Mouse (Mus musculus) heart, adult 2 months (tissue): ENCODE data around the gene Gsk3b. TPM values are rescaled to one million over a fixed set of nuclear protein-coding genes. Genes with fewer than 3 reads are reported as not detected.

ENCODE experiments used
- DNase-seq, 2 experiments: peaks; one replicate each; pipeline ENCODE4 v3.0.0; 2021
- H3K27ac ChIP-seq: fragments of 200-600 bp; 2 replicates; pipeline ENCODE4 v1.8.1; 2022
- H3K27me3 ChIP-seq: fragments of 200-500 bp; 2 replicates; pipeline ENCODE4 v1.6.1; 2012; ENCODE audit warnings: mild to moderate bottlenecking, low read length, inconsistent platforms, mixed read lengths; ENCODE audit not compliant: control insufficient read depth, insufficient read depth
- H3K36me3 ChIP-seq: fragments of 200-500 bp; 2 replicates; pipeline ENCODE4 v1.6.1; 2012; ENCODE audit warnings: low read length, inconsistent platforms; ENCODE audit not compliant: control insufficient read depth, insufficient read depth
- H3K4me1 ChIP-seq: fragments of 200-500 bp; 2 replicates; pipeline ENCODE4 v1.6.1; 2011; ENCODE audit warnings: low read length; ENCODE audit not compliant: control insufficient read depth, insufficient read depth
- H3K4me3 ChIP-seq: fragments of 200-600 bp; 2 replicates; pipeline ENCODE4 v1.8.1; 2022
- H3K79me2 ChIP-seq: fragments of 200-500 bp; replicated peaks from 2 replicates; pipeline ENCODE4 v1.6.1; 2012; ENCODE audit warnings: mild to moderate bottlenecking, inconsistent platforms, low read length, moderate library complexity, mixed read lengths; ENCODE audit not compliant: control insufficient read depth, insufficient read depth
- H3K9ac ChIP-seq: fragments of 200-500 bp; 2 replicates; pipeline ENCODE4 v1.6.1; 2012; ENCODE audit warnings: low read depth, mild to moderate bottlenecking, control low read depth, inconsistent platforms, low read length, mixed read lengths
- CTCF ChIP-seq: fragments of 200-600 bp; IDR thresholded peaks from 2 replicates; pipeline ENCODE4 v1.8.1; 2022; ENCODE audit warnings: antibody characterized with exemption, mild to moderate bottlenecking, moderate library complexity
- EP300 ChIP-seq: fragments of 200-500 bp; IDR thresholded peaks from 2 replicates; pipeline ENCODE4 v1.6.1; 2011; ENCODE audit warnings: low read depth, low read length, control low read depth; ENCODE audit not compliant: insufficient read depth
- POLR2A ChIP-seq: fragments of 200-500 bp; IDR thresholded peaks from 2 replicates; pipeline ENCODE4 v1.6.1; 2011; ENCODE audit warnings: mild to moderate bottlenecking, low read depth, low read length, control low read depth; ENCODE audit not compliant: insufficient read depth
- WGBS: fragments of 180-500 bp; shearing (Covaris S2); methylation state at CpG from one replicate; pipeline ENCODE4 v1.1.7; 2018; 5-methylcytosine and 5-hydroxymethylcytosine counted together
- intact Hi-C: fragments of 180-260 bp; cut with DNase I; formaldehyde crosslinking; loops from one replicate; pipeline ENCODE4 v1.15.1; 2025
- polyA plus RNA-seq: library from polyadenylated mRNA; depleted of rRNA; stranded (reverse); fragments of >200 nt; gene quantifications from 2 replicates; pipeline ENCODE4 v1.2.3, GENCODE M21; 2012
- total RNA-seq, 2 experiments: library from RNA; stranded (reverse); gene quantifications; 2 replicates each; pipeline ENCODE4 v1.2.3; 2021

The Gsk3b gene
- total and polyA plus RNA-seq, 3 experiments: 9.9 to 58.3 (median 48.8) TPM

- H3K36me3 ChIP-seq: no peaks in the 10 kb centered on the region
- TF ChIP-seq CTCF (no peak), EP300 (no peak), POLR2A (no peak)
- DNase-seq: no peak
- intact Hi-C loops: no loop called here
- WGBS: 64% methylated on average over 7 of the region's 7 CpGs
- H3K4me3 ChIP-seq: no peak overlapping the region
- no peak overlapping the region for H3K27ac ChIP-seq
- no peaks in the 10 kb centered on the region for H3K4me1 ChIP-seq
- no peaks in the 10 kb centered on the region for H3K79me2 ChIP-seq
- no peaks in the 10 kb centered on the region for H3K27me3 ChIP-seq
- H3K9ac ChIP-seq: no peak overlapping the region
These were observed 192.2 kb downstream of the Gsk3b start for GRCm38 (mm10) chr16:38280951-38281350.

GRCm38 (mm10) chr16:38282559-38283160 lies 193.9 kb downstream of the Gsk3b start:
- no peak overlapping the region for H3K4me3 ChIP-seq
- intact Hi-C loops: no loop called here
- no peak for DNase-seq
- no peaks in the 10 kb centered on the region for H3K36me3 ChIP-seq
- H3K27me3 ChIP-seq: no peaks in the 10 kb centered on the region
- 69% methylated on average over 7 of the region's 7 CpGs for WGBS
- no peaks in the 10 kb centered on the region for H3K4me1 ChIP-seq
- H3K9ac ChIP-seq: no peak overlapping the region
- H3K27ac ChIP-seq: no peak overlapping the region
- no peaks in the 10 kb centered on the region for H3K79me2 ChIP-seq
- TF ChIP-seq POLR2A (no peak), CTCF (no peak), EP300 (no peak)

- WGBS: 61% methylated on average over 3 of the region's 3 CpGs
- H3K36me3 ChIP-seq: no peaks in the 10 kb centered on the region
- H3K27ac ChIP-seq: no peak overlapping the region
- H3K27me3 ChIP-seq: no peaks in the 10 kb centered on the region
- intact Hi-C loops: no loop called here
- TF ChIP-seq CTCF: no peak
- TF ChIP-seq EP300: no peak
- no peak for TF ChIP-seq POLR2A
- H3K4me3 ChIP-seq: no peak overlapping the region
- H3K4me1 ChIP-seq: no peaks in the 10 kb centered on the region
- DNase-seq: no peak
- no peak overlapping the region for H3K9ac ChIP-seq
- no peaks in the 10 kb centered on the region for H3K79me2 ChIP-seq
These were observed 194.5 kb downstream of the Gsk3b start for GRCm38 (mm10) chr16:38283300-38283699.

GRCm38 (mm10) chr16:38285801-38286200 lies 197.0 kb downstream of the Gsk3b start:
- intact Hi-C loops: no loop called here
- no peak for DNase-seq
- TF ChIP-seq EP300: no peak
- TF ChIP-seq POLR2A: no peak
- no peak for TF ChIP-seq CTCF
- H3K27me3 ChIP-seq: no peaks in the 10 kb centered on the region
- H3K27ac ChIP-seq: no peak overlapping the region
- H3K4me1 ChIP-seq: peaks cover 1% of the 10 kb centered on the region; the same call in 1 of the 2 replicates
- H3K4me3 ChIP-seq: no peak overlapping the region
- WGBS: 91% methylated on average over 7 of the region's 7 CpGs
- H3K36me3 ChIP-seq: no peaks in the 10 kb centered on the region
- no peak overlapping the region for H3K9ac ChIP-seq
- H3K79me2 ChIP-seq: no peaks in the 10 kb centered on the region

- H3K27ac ChIP-seq: no peak overlapping the region
- WGBS: 63% methylated on average over 4 of the region's 4 CpGs
- intact Hi-C loops: no loop called here
- DNase-seq: no peak
- H3K36me3 ChIP-seq: no peaks in the 10 kb centered on the region
- H3K9ac ChIP-seq: no peak overlapping the region
- TF ChIP-seq POLR2A (no peak), CTCF (no peak), EP300 (no peak)
- H3K4me3 ChIP-seq: no peak overlapping the region
- H3K4me1 ChIP-seq: peaks cover 1% of the 10 kb centered on the region; the same call in 1 of the 2 replicates
- no peaks in the 10 kb centered on the region for H3K79me2 ChIP-seq
- no peaks in the 10 kb centered on the region for H3K27me3 ChIP-seq
These were observed 197.7 kb downstream of the Gsk3b start for GRCm38 (mm10) chr16:38286541-38286940.

- DNase-seq: no peak
- peaks cover 1% of the 10 kb centered on the region; the same call in 1 of the 2 replicates for H3K4me1 ChIP-seq
- no peaks in the 10 kb centered on the region for H3K36me3 ChIP-seq
- no peaks in the 10 kb centered on the region for H3K27me3 ChIP-seq
- intact Hi-C loops: no loop called here
- H3K79me2 ChIP-seq: no peaks in the 10 kb centered on the region
- 80% methylated on average over 6 of the region's 6 CpGs for WGBS
- H3K27ac ChIP-seq: no peak overlapping the region
- no peak for TF ChIP-seq POLR2A
- no peak for TF ChIP-seq EP300
- no peak for TF ChIP-seq CTCF
- H3K4me3 ChIP-seq: no peak overlapping the region
- no peak overlapping the region for H3K9ac ChIP-seq
These were observed 198.6 kb downstream of the Gsk3b start for GRCm38 (mm10) chr16:38287357-38287756.
